Mouse (Mus musculus) lung, adult 2 months (tissue): Measurements from ENCODE around the gene Fgf5.

ENCODE experiments used
- CTCF ChIP-seq: fragments of 200-500 bp; IDR thresholded peaks from 2 replicates; pipeline ENCODE4 v1.5.1; 2011; ENCODE audit warnings: mild to moderate bottlenecking, low read length, control low read depth; ENCODE audit not compliant: insufficient read depth
- POLR2A ChIP-seq: fragments of 200-500 bp; IDR thresholded peaks from 2 replicates; pipeline ENCODE4 v1.6.1; 2011; ENCODE audit warnings: low read depth, mild to moderate bottlenecking, control low read depth, low read length, borderline replicate concordance; ENCODE audit errors: extremely low read depth

- TF ChIP-seq POLR2A: no peak
- TF ChIP-seq CTCF: no peak
Measured at GRCm38 (mm10) chr5:98245303-98245702, 8.7 kb upstream of the Fgf5 start.
